Mouse (Mus musculus) limb, embryonic 11.5 days (tissue): Measurements from ENCODE around the gene Ndufb2. TPM values are rescaled to one million over a fixed set of nuclear protein-coding genes. Genes with fewer than 3 reads are reported as not detected.

Experiments used
- ATAC-seq: fragments of 200-750 bp; cut with Nextera tagmentation; 2 replicates; pipeline ENCODE4 v1.8.0; 2017; ENCODE audit warnings: low read depth; ENCODE audit not compliant: insufficient number of reproducible peaks, low FRiP score, low TSS enrichment
- DNase-seq: peaks from one replicate; pipeline ENCODE4 v3.0.0-alpha.2; 2015; ENCODE audit warnings: low spot score
- H3K27ac ChIP-seq: fragments of 300-500 bp; sonication (generic); replicated peaks from 2 replicates; pipeline ENCODE4 v1.5.1; 2014; ENCODE audit warnings: low read depth, mild to moderate bottlenecking, low read length
- H3K27me3 ChIP-seq: fragments of 300-500 bp; sonication (generic); 2 replicates; pipeline ENCODE4 v1.6.1; 2014; ENCODE audit warnings: mild to moderate bottlenecking, low read length, mixed read lengths; ENCODE audit not compliant: control insufficient read depth, insufficient read depth
- H3K36me3 ChIP-seq: fragments of 300-500 bp; sonication (generic); 2 replicates; pipeline ENCODE4 v1.6.1; 2014; ENCODE audit warnings: mild to moderate bottlenecking, low read length, moderate library complexity, mixed read lengths; ENCODE audit not compliant: control insufficient read depth, insufficient read depth
- H3K4me1 ChIP-seq: fragments of 300-500 bp; sonication (generic); 2 replicates; pipeline ENCODE4 v1.6.1; 2014; ENCODE audit warnings: low read length, mixed read lengths; ENCODE audit not compliant: control insufficient read depth, insufficient read depth
- H3K4me2 ChIP-seq: fragments of 300-500 bp; sonication (generic); 2 replicates; pipeline ENCODE4 v1.6.1; 2014; ENCODE audit warnings: low read depth, mild to moderate bottlenecking, moderate library complexity; ENCODE audit not compliant: severe bottlenecking
- H3K4me3 ChIP-seq: fragments of 300-500 bp; sonication (generic); 2 replicates; pipeline ENCODE4 v1.5.1; 2014; ENCODE audit warnings: low read depth, low read length
- H3K9ac ChIP-seq: fragments of 300-500 bp; sonication (generic); 2 replicates; pipeline ENCODE4 v1.6.1; 2014; ENCODE audit warnings: mild to moderate bottlenecking, low read length
- H3K9me3 ChIP-seq: fragments of 300-500 bp; sonication (generic); 2 replicates; pipeline ENCODE4 v1.6.1; 2016; ENCODE audit warnings: low read length; ENCODE audit not compliant: control insufficient read depth
- WGBS: fragments of 180-500 bp; shearing (Covaris S2); extraction: QIAGEN DNeasy Blood & Tissue Kit; methylation state at CpG from one replicate; pipeline ENCODE4 v1.1.7; 2014; 5-methylcytosine and 5-hydroxymethylcytosine counted together
- polyA plus RNA-seq: library from polyadenylated mRNA; unstranded; fragments of >200 nt; fragmentation: Nextera tagmentation; extraction: Ambion mirVana; gene quantifications from 2 replicates; pipeline ENCODE4 v1.2.1, GENCODE M21; 2014

The Ndufb2 gene
- polyA plus RNA-seq, 1 experiment from 2014 or later, result 280 TPM

GRCm38 (mm10) chr6:39600851-39601250 is 8.5 kb downstream of the Ndufb2 start:
- H3K4me3 ChIP-seq, result no peak overlapping the region
- DNase-seq (no peak), ATAC-seq (no peak)
- H3K9ac ChIP-seq, result no peak overlapping the region
- no peaks in the 10 kb centered on the region for H3K4me1 ChIP-seq
- H3K27ac ChIP-seq, result no peak overlapping the region
- no peaks in the 10 kb centered on the region for H3K27me3 ChIP-seq
- WGBS, result 96% methylated on average over 3 of the region's 3 CpGs
- no peak overlapping the region for H3K4me2 ChIP-seq
- H3K9me3 ChIP-seq, result no peaks in the 10 kb centered on the region
- peaks cover 16% of the 10 kb centered on the region for H3K36me3 ChIP-seq

- Histone ChIP-seq H3K36me3 (peaks cover 14% of the 10 kb centered on the region), H3K27ac (no peak overlapping the region), H3K27me3 (no peaks in the 10 kb centered on the region), H3K4me1 (no peaks in the 10 kb centered on the region), H3K4me3 (no peak overlapping the region), H3K4me2 (no peak overlapping the region), H3K9ac (no peak overlapping the region), H3K9me3 (no peaks in the 10 kb centered on the region)
- DNase-seq, result no peak
- no peak for ATAC-seq
- WGBS, result 83% methylated on average over 3 of the region's 3 CpGs
Measured at GRCm38 (mm10) chr6:39601828-39602227, 9.5 kb downstream of the Ndufb2 start.

GRCm38 (mm10) chr6:39604565-39604964 is 12.2 kb downstream of the Ndufb2 start:
- Histone ChIP-seq H3K9ac (no peak overlapping the region), H3K4me2 (no peak overlapping the region), H3K27ac (no peak overlapping the region), H3K27me3 (no peaks in the 10 kb centered on the region), H3K4me3 (no peak overlapping the region), H3K36me3 (peaks cover 8% of the 10 kb centered on the region), H3K4me1 (no peaks in the 10 kb centered on the region), H3K9me3 (no peaks in the 10 kb centered on the region)
- DNase-seq (no peak), ATAC-seq (no peak)
- 89% methylated on average over 5 of the region's 5 CpGs for WGBS

GRCm38 (mm10) chr6:39606056-39606455 is 13.7 kb downstream of the Ndufb2 start:
- Histone ChIP-seq H3K27ac (no peak overlapping the region), H3K4me3 (no peak overlapping the region), H3K27me3 (no peaks in the 10 kb centered on the region), H3K4me1 (no peaks in the 10 kb centered on the region), H3K4me2 (no peak overlapping the region), H3K9me3 (no peaks in the 10 kb centered on the region), H3K36me3 (no peaks in the 10 kb centered on the region), H3K9ac (no peak overlapping the region)
- 90% methylated on average over 6 of the region's 6 CpGs for WGBS
- ATAC-seq (no peak), DNase-seq (no peak)

GRCm38 (mm10) chr6:39606862-39607261 is 14.5 kb downstream of the Ndufb2 start:
- no peak for ATAC-seq
- H3K4me2 ChIP-seq, result no peak overlapping the region
- H3K36me3 ChIP-seq, result no peaks in the 10 kb centered on the region
- no peak overlapping the region for H3K27ac ChIP-seq
- no peak overlapping the region for H3K9ac ChIP-seq
- H3K27me3 ChIP-seq, result no peaks in the 10 kb centered on the region
- no peak for DNase-seq
- WGBS, result 69% methylated on average over 3 of the region's 3 CpGs
- H3K4me3 ChIP-seq, result no peak overlapping the region
- no peaks in the 10 kb centered on the region for H3K9me3 ChIP-seq
- no peaks in the 10 kb centered on the region for H3K4me1 ChIP-seq

GRCm38 (mm10) chr6:39607365-39607764 is 15.0 kb downstream of the Ndufb2 start:
- no peaks in the 10 kb centered on the region for H3K9me3 ChIP-seq
- H3K4me2 ChIP-seq, result no peak overlapping the region
- no peak overlapping the region for H3K4me3 ChIP-seq
- WGBS, result 84% methylated on average over 5 of the region's 5 CpGs
- no peak overlapping the region for H3K9ac ChIP-seq
- H3K27ac ChIP-seq, result no peak overlapping the region
- ATAC-seq (no peak), DNase-seq (no peak)
- no peaks in the 10 kb centered on the region for H3K4me1 ChIP-seq
- H3K27me3 ChIP-seq, result no peaks in the 10 kb centered on the region
- H3K36me3 ChIP-seq, result no peaks in the 10 kb centered on the region

GRCm38 (mm10) chr6:39610207-39610606 is 17.8 kb downstream of the Ndufb2 start:
- WGBS, result 71% methylated on average over 2 of the region's 2 CpGs
- H3K4me3 ChIP-seq, result no peak overlapping the region
- no peak for DNase-seq

GRCm38 (mm10) chr6:39611296-39611695 is 18.9 kb downstream of the Ndufb2 start:
- Histone ChIP-seq H3K9me3 (no peaks in the 10 kb centered on the region), H3K27me3 (no peaks in the 10 kb centered on the region), H3K4me2 (no peak overlapping the region), H3K27ac (no peak overlapping the region), H3K4me1 (no peaks in the 10 kb centered on the region), H3K4me3 (no peak overlapping the region), H3K36me3 (no peaks in the 10 kb centered on the region), H3K9ac (no peak overlapping the region)
- ATAC-seq (no peak), DNase-seq (no peak)
- WGBS, result 94% methylated on average over 2 of the region's 2 CpGs

More at GRCm38 (mm10) chr6:39610207-39610606, 17.8 kb downstream of the Ndufb2 start:
- no peak overlapping the region for H3K4me2 ChIP-seq
- H3K36me3 ChIP-seq, result no peaks in the 10 kb centered on the region
- no peaks in the 10 kb centered on the region for H3K27me3 ChIP-seq
- no peak overlapping the region for H3K27ac ChIP-seq
- no peaks in the 10 kb centered on the region for H3K4me1 ChIP-seq
- no peak for ATAC-seq
- H3K9me3 ChIP-seq, result no peaks in the 10 kb centered on the region
- H3K9ac ChIP-seq, result no peak overlapping the region
